Mouse (Mus musculus): Measurements from ENCODE around the gene Slc7a7. TPM values are rescaled to one million over a fixed set of nuclear protein-coding genes. Genes with fewer than 3 reads are reported as not detected.

Slc7a7 gene
- polyA plus RNA-seq (2015; fragmentation: Nextera tagmentation; extraction: Ambion mirVana), result 6.7 and 7.9 TPM in 2 replicates

GRCm38 (mm10) chr14:54417623-54418081, at the start of gene Slc7a7:
Gene Slc7a7, minus strand, starts transcription at chr14:54417780.
- H3K9me3 ChIP-seq, result no peaks in the 10 kb centered on the region
- H3K36me3 ChIP-seq, result no peaks in the 10 kb centered on the region
- peak within 1 kb of the TSS; percentile 21 for H3K4me2 ChIP-seq
- no peak for ATAC-seq (ENCODE audit: low read depth)
- peaks cover 16% of the 10 kb centered on the region for H3K4me1 ChIP-seq (replicated peaks)
- H3K27ac ChIP-seq (replicated peaks), result no peak within 1 kb of the TSS
- H3K27me3 ChIP-seq, result peaks cover 40% of the 10 kb centered on the region
- H3K4me3 ChIP-seq, result no peak within 1 kb of the TSS
- no peak within 1 kb of the TSS for H3K9ac ChIP-seq
- 7% methylated on average over 19 of the region's 19 CpGs for WGBS

GRCm38 (mm10) chr14:54464293-54465005, 46.9 kb upstream of the Slc7a7 start:
- no peaks in the 10 kb centered on the region for H3K9me3 ChIP-seq
- peak overlapping the region; percentile 71 for H3K27ac ChIP-seq (replicated peaks)
- peak overlapping the region; percentile 87 for H3K4me2 ChIP-seq
- H3K36me3 ChIP-seq, result peaks cover 26% of the 10 kb centered on the region
- peak overlapping the region; percentile 80 for H3K4me3 ChIP-seq
- WGBS, result under 1% methylated on average over 38 of the region's 57 CpGs
- no peaks in the 10 kb centered on the region for H3K27me3 ChIP-seq
- peaks cover 16% of the 10 kb centered on the region for H3K4me1 ChIP-seq (replicated peaks)
- peak overlapping the region; percentile 84 for H3K9ac ChIP-seq
- peak; percentile 80 for ATAC-seq (ENCODE audit: low read depth)

- peak within 1 kb of the TSS; percentile 71 for H3K27ac ChIP-seq (replicated peaks)
- H3K9ac ChIP-seq, result peak within 1 kb of the TSS; percentile 84
- H3K4me1 ChIP-seq (replicated peaks), result peaks cover 16% of the 10 kb centered on the region
- no peaks in the 10 kb centered on the region for H3K27me3 ChIP-seq
- H3K4me2 ChIP-seq, result peak within 1 kb of the TSS; percentile 87
- WGBS, result under 1% methylated on average over 35 of the region's 35 CpGs
- H3K9me3 ChIP-seq, result no peaks in the 10 kb centered on the region
- H3K4me3 ChIP-seq, result peak within 1 kb of the TSS; percentile 80
- ATAC-seq (ENCODE audit: low read depth), result peak; percentile 91
- peaks cover 21% of the 10 kb centered on the region for H3K36me3 ChIP-seq
Measured at GRCm38 (mm10) chr14:54463959-54464292, 46.3 kb upstream of the Slc7a7 start, which contains the start of gene Lrp10. Gene Lrp10, plus strand, starts transcription at chr14:54464137.

GRCm38 (mm10) chr14:54463108-54463958, 45.8 kb upstream of the Slc7a7 start:
- H3K27me3 ChIP-seq, result no peaks in the 10 kb centered on the region
- peaks cover 15% of the 10 kb centered on the region for H3K36me3 ChIP-seq
- peak overlapping the region; percentile 71 for H3K27ac ChIP-seq (replicated peaks)
- WGBS, result 15% methylated on average over 12 of the region's 12 CpGs
- H3K4me2 ChIP-seq, result peak overlapping the region; percentile 87
- no peaks in the 10 kb centered on the region for H3K9me3 ChIP-seq
- H3K9ac ChIP-seq, result peak overlapping the region; percentile 84
- ATAC-seq (ENCODE audit: low read depth), result peak; percentile 32
- H3K4me3 ChIP-seq, result peak overlapping the region; percentile 80
- peaks cover 16% of the 10 kb centered on the region for H3K4me1 ChIP-seq (replicated peaks)

- no peak for ATAC-seq (ENCODE audit: low read depth)
- Histone ChIP-seq H3K36me3 (0 out of 2 replicates have a peak, but pooled peaks cover 3% of the 10 kb centered on the region), H3K9me3 (no peaks in the 10 kb centered on the region), H3K4me1 (replicated peaks) (peaks cover 16% of the 10 kb centered on the region), H3K27ac (replicated peaks) (no peak overlapping the region), H3K27me3 (no peaks in the 10 kb centered on the region), H3K9ac (no peak overlapping the region), H3K4me2 (no peak overlapping the region), H3K4me3 (no peak overlapping the region)
- 82% methylated on average over 4 of the region's 4 CpGs for WGBS
Measured at GRCm38 (mm10) chr14:54462146-54462545, 44.6 kb upstream of the Slc7a7 start.

GRCm38 (mm10) chr14:54457907-54458569, 40.5 kb upstream of the Slc7a7 start:
- no peaks in the 10 kb centered on the region for H3K9me3 ChIP-seq
- no peak overlapping the region for H3K27ac ChIP-seq (replicated peaks)
- ATAC-seq (ENCODE audit: low read depth), result no peak
- no peaks in the 10 kb centered on the region for H3K27me3 ChIP-seq
- H3K4me2 ChIP-seq, result no peak overlapping the region
- 88% methylated on average over 14 of the region's 14 CpGs for WGBS
- no peak overlapping the region for H3K9ac ChIP-seq
- no peak overlapping the region for H3K4me3 ChIP-seq
- no peaks in the 10 kb centered on the region for H3K4me1 ChIP-seq (replicated peaks)
- no peaks in the 10 kb centered on the region for H3K36me3 ChIP-seq

- H3K4me3 ChIP-seq, result no peak overlapping the region
- no peaks in the 10 kb centered on the region for H3K9me3 ChIP-seq
- H3K9ac ChIP-seq, result no peak overlapping the region
- H3K4me1 ChIP-seq (replicated peaks), result no peaks in the 10 kb centered on the region
- no peaks in the 10 kb centered on the region for H3K36me3 ChIP-seq
- 90% methylated on average over 11 of the region's 11 CpGs for whole genome bisulfite sequencing
- H3K27ac ChIP-seq (replicated peaks), result no peak overlapping the region
- no peak for ATAC-seq (ENCODE audit: low read depth)
- no peaks in the 10 kb centered on the region for H3K27me3 ChIP-seq
- H3K4me2 ChIP-seq, result no peak overlapping the region
Measured at GRCm38 (mm10) chr14:54454669-54455528, 37.3 kb upstream of the Slc7a7 start.

- H3K27ac ChIP-seq (replicated peaks), result no peak overlapping the region
- no peaks in the 10 kb centered on the region for H3K27me3 ChIP-seq
- H3K4me1 ChIP-seq (replicated peaks), result no peaks in the 10 kb centered on the region
- ATAC-seq (ENCODE audit: low read depth), result no peak
- H3K9ac ChIP-seq, result no peak overlapping the region
- no peak overlapping the region for H3K4me3 ChIP-seq
- H3K9me3 ChIP-seq, result no peaks in the 10 kb centered on the region
- H3K4me2 ChIP-seq, result no peak overlapping the region
- 87% methylated on average over 9 of the region's 9 CpGs for WGBS
- no peaks in the 10 kb centered on the region for H3K36me3 ChIP-seq
Measured at GRCm38 (mm10) chr14:54453566-54453965, 36.0 kb upstream of the Slc7a7 start.

GRCm38 (mm10) chr14:54445476-54445875, 27.9 kb upstream of the Slc7a7 start:
- Histone ChIP-seq H3K4me2 (no peak overlapping the region), H3K4me3 (no peak overlapping the region), H3K27ac (replicated peaks) (no peak overlapping the region), H3K36me3 (peaks cover 4% of the 10 kb centered on the region; the same call in 1 of the 2 replicates), H3K9me3 (no peaks in the 10 kb centered on the region), H3K4me1 (replicated peaks) (peaks cover 12% of the 10 kb centered on the region), H3K27me3 (no peaks in the 10 kb centered on the region), H3K9ac (no peak overlapping the region)
- WGBS, result 67% methylated on average over 3 of the region's 3 CpGs
- ATAC-seq (ENCODE audit: low read depth), result no peak

GRCm38 (mm10) chr14:54443712-54444618, 26.4 kb upstream of the Slc7a7 start:
- no peak overlapping the region for H3K4me2 ChIP-seq
- H3K36me3 ChIP-seq, result peaks cover 19% of the 10 kb centered on the region
- no peak overlapping the region for H3K4me3 ChIP-seq
- no peak overlapping the region for H3K27ac ChIP-seq (replicated peaks)
- no peaks in the 10 kb centered on the region for H3K27me3 ChIP-seq
- no peaks in the 10 kb centered on the region for H3K9me3 ChIP-seq
- H3K9ac ChIP-seq, result no peak overlapping the region
- H3K4me1 ChIP-seq (replicated peaks), result peaks cover 12% of the 10 kb centered on the region
- ATAC-seq (ENCODE audit: low read depth), result 0 out of 2 replicates have a peak, but pooled peaks have one; percentile 36
- 58% methylated on average over 15 of the region's 15 CpGs for WGBS

Data from neural tube, embryonic 13.5 days (tissue).